Comparison of ENCODE assay signal across 8 mouse cellular contexts in genomic region chr2:3113866-3114265, GRCm38 (mm10). TPM values are rescaled to one million over a fixed set of nuclear protein-coding genes. Genes with fewer than 3 reads are reported as not detected.
DNase-seq lines count a peak whose midpoint lies in the region; ATAC-seq and TF ChIP-seq lines count a peak whose summit lies in the region.

Gene Fam171a1 (plus strand): TSS chr2:3114224.

- no peaks in the 10 kb centered on the region for H3K9me3 ChIP-seq in kidney, embryonic 16.5 days (ENCODE audit: low read length)
- no peaks in the 10 kb centered on the region; the same call in 1 of the 2 replicates for H3K9me3 ChIP-seq in embryonic facial prominence, embryonic 10.5 days
- H3K9me3 ChIP-seq in heart, postnatal 0 days (replicated peaks; ENCODE audit: control insufficient read depth, low read length), result no peaks in the 10 kb centered on the region

- peak within 1 kb of the TSS; percentile 23 for H3K4me2 ChIP-seq in kidney, embryonic 16.5 days (replicated peaks; ENCODE audit: low read depth, low read length)
- peak within 1 kb of the TSS; percentile 18; the same call in 1 of the 2 replicates for H3K4me2 ChIP-seq in heart, postnatal 0 days (ENCODE audit: low read depth, low read length)

- ATAC-seq in kidney, embryonic 16.5 days (ENCODE audit: low FRiP score, low TSS enrichment), result no peak
- no peak for ATAC-seq in heart, postnatal 0 days (ENCODE audit: insufficient read depth, low read depth)

- intact Hi-C loops in left cerebral cortex, postnatal 4 days (cut with DNase I), result loop anchor here (10.0 kb wide), 3 partner anchors 61 to 301 kb away; no protein-coding TSS in a partner anchor

- 0 out of 2 replicates have a peak, but pooled peaks cover 3% of the 10 kb centered on the region for H3K4me1 ChIP-seq in kidney, embryonic 16.5 days (ENCODE audit: insufficient read depth, low read length)
- no peaks in the 10 kb centered on the region for H3K4me1 ChIP-seq in embryonic facial prominence, embryonic 10.5 days
- no peaks in the 10 kb centered on the region; the same call in 1 of the 2 replicates for H3K4me1 ChIP-seq in heart, postnatal 0 days (ENCODE audit: control insufficient read depth, insufficient read depth)

- H3K9ac ChIP-seq in kidney, embryonic 16.5 days (replicated peaks; ENCODE audit: low read length), result no peak within 1 kb of the TSS
- H3K9ac ChIP-seq in heart, postnatal 0 days (replicated peaks; ENCODE audit: low read depth, low read length), result no peak within 1 kb of the TSS

- no peak for DNase-seq in kidney, adult 11 months
- no peak for DNase-seq in embryonic facial prominence, embryonic 10.5 days (ENCODE audit: low spot score)
- DNase-seq in heart, postnatal 0 days (ENCODE audit: low spot score), result no peak
- no peak for DNase-seq in left cerebral cortex, postnatal 4 days
- no peak for DNase-seq in ovary, postnatal 14 days (ENCODE audit: low spot score)
- DNase-seq in spleen, postnatal 14 days (ENCODE audit: low spot score in 2 of 2), result no peak
- no peak for DNase-seq in cerebellum, adult 11 months

- no peaks in the 10 kb centered on the region for H3K36me3 ChIP-seq in kidney, embryonic 16.5 days (ENCODE audit: insufficient read depth, low read length)
- H3K36me3 ChIP-seq in embryonic facial prominence, embryonic 10.5 days (replicated peaks), result no peaks in the 10 kb centered on the region
- H3K36me3 ChIP-seq in heart, postnatal 0 days (replicated peaks; ENCODE audit: control insufficient read depth, insufficient read depth, low read length), result no peaks in the 10 kb centered on the region

- 59% methylated on average over 4 of the region's 4 CpGs for WGBS in kidney, embryonic 16.5 days
- 85% methylated on average over 4 of the region's 4 CpGs for WGBS in embryonic facial prominence, embryonic 10.5 days
- WGBS in heart, postnatal 0 days, result 61% methylated on average over 4 of the region's 4 CpGs

- H3K4me3 ChIP-seq in kidney, embryonic 16.5 days (ENCODE audit: low read length), result peak within 1 kb of the TSS; percentile 16; the same call in 1 of the 2 replicates
- H3K4me3 ChIP-seq in embryonic facial prominence, embryonic 10.5 days, result no peak within 1 kb of the TSS
- no peak within 1 kb of the TSS for H3K4me3 ChIP-seq in heart, postnatal 0 days (ENCODE audit: low read depth, low read length)

- 0 out of 2 replicates have a peak, but pooled peaks have one; percentile 27 for TF ChIP-seq EP300 in heart, postnatal 0 days (IDR thresholded peaks at IDR 0.05; ENCODE audit: low read depth)

- TF ChIP-seq CTCF in heart, postnatal 0 days (IDR thresholded peaks at IDR 0.05; ENCODE audit: low read depth), result no peak

- H3K27ac ChIP-seq in kidney, embryonic 16.5 days (ENCODE audit: low read length), result peak within 1 kb of the TSS; percentile 85
- no peak within 1 kb of the TSS for H3K27ac ChIP-seq in embryonic facial prominence, embryonic 10.5 days (replicated peaks)
- H3K27ac ChIP-seq in heart, postnatal 0 days (ENCODE audit: low read depth), result peak within 1 kb of the TSS; percentile 79

- no peaks in the 10 kb centered on the region for H3K27me3 ChIP-seq in kidney, embryonic 16.5 days (ENCODE audit: insufficient read depth, low read length)
- H3K27me3 ChIP-seq in embryonic facial prominence, embryonic 10.5 days (replicated peaks; ENCODE audit: low read depth, poor library complexity, severe bottlenecking), result no peaks in the 10 kb centered on the region
- H3K27me3 ChIP-seq in heart, postnatal 0 days (ENCODE audit: control insufficient read depth, insufficient read depth, low read length), result no peaks in the 10 kb centered on the region

RNA-seq across cellular contexts. Expression of gene Fam171a1, which starts in this region (rescaled TPM):
- polyA plus RNA-seq in kidney, embryonic 16.5 days (2015; fragmentation: Nextera tagmentation; extraction: Ambion mirVana), result 58.6 and 62.0 TPM in 2 replicates
- polyA plus RNA-seq in embryonic facial prominence, embryonic 10.5 days (2016; fragmentation: Nextera tagmentation; extraction: Ambion mirVana), result 38.9 and 39.5 TPM in 2 replicates
- total RNA-seq in heart, postnatal 0 days (2014; rRNA removed; ENCODE audit: low replicate concordance), result 28.1 and 31.1 TPM in 2 replicates
- 14.8 and 15.4 TPM in 2 replicates for polyA plus RNA-seq in heart, postnatal 0 days (2015; fragmentation: Nextera tagmentation; extraction: Ambion mirVana)
- 10 to 100 TPM; 59.8 to 60.8 TPM for total RNA-seq in left cerebral cortex, postnatal 4 days (2021)
